Mouse (Mus musculus): ENCODE measurements around the gene Cel. TPM values are rescaled to one million over a fixed set of nuclear protein-coding genes. Genes with fewer than 3 reads are reported as not detected.

Gene Cel
- total and polyA plus RNA-seq, 3 experiments = not detected

GRCm38 (mm10) chr2:28536766-28537633 lies 26.2 kb downstream of the Cel start:
- H3K4me2 ChIP-seq (ENCODE audit: insufficient read depth, low read depth, poor library complexity, severe bottlenecking) = no peak overlapping the region
- H3K9me3 ChIP-seq (replicated peaks; ENCODE audit: low read length) = no peaks in the 10 kb centered on the region
- no peak overlapping the region for H3K27ac ChIP-seq (ENCODE audit: insufficient read depth, low read depth)
- no peaks in the 10 kb centered on the region for H3K79me2 ChIP-seq (replicated peaks; ENCODE audit: control insufficient read depth, extremely low read depth, insufficient read depth, poor library complexity, severe bottlenecking)
- DNase-seq (ENCODE audit: extremely low read depth) = no peak
- dilution Hi-C loops (cut with MboI; ENCODE audit: extremely low pct_ligation_motif_present, extremely low pct_unique_long_range_greater_than_20kb, low sequenced_read_pairs) (no loop called here), in situ Hi-C loops (cut with MboI; ENCODE audit: low pct_ligation_motif_present, low pct_unique_long_range_greater_than_20kb, low sequenced_read_pairs) (no loop called here)
- H3K9ac ChIP-seq (ENCODE audit: insufficient read depth, low read depth) = no peak overlapping the region
- no peak overlapping the region for H3K4me3 ChIP-seq (replicated peaks in 1 of 3; ENCODE audit: low read depth in 2 of 3, low read length in 2 of 3, poor library complexity in 1 of 3)
- peaks cover under 1 to 6% of the 10 kb centered on the region in 2 experiments for H3K36me3 ChIP-seq (replicated peaks in 1 of 2; ENCODE audit: control insufficient read depth in 1 of 2, insufficient read depth in 1 of 2, low read length in 1 of 2)
- TF ChIP-seq HCFC1 (IDR thresholded peaks at IDR 0.05; ENCODE audit: low read depth, low read length) (no peak), MAZ (IDR thresholded peaks at IDR 0.05; ENCODE audit: low read depth, low read length) (no peak), MEF2A (IDR thresholded peaks at IDR 0.05; ENCODE audit: borderline replicate concordance, low read depth, low read length) (no peak), USF1 (IDR thresholded peaks at IDR 0.05; ENCODE audit: low read depth, low read length) (no peak), ELF1 (IDR thresholded peaks at IDR 0.05; ENCODE audit: low read depth, low read length) (no peak), EP300 (IDR thresholded peaks at IDR 0.05; ENCODE audit: low read length) (no peak), ZKSCAN1 (IDR thresholded peaks at IDR 0.05; ENCODE audit: borderline replicate concordance, low read depth, low read length) (no peak), POLR2AphosphoS2 (IDR thresholded peaks at IDR 0.05; ENCODE audit: low read depth, low read length) (no peak), ZC3H11A (IDR thresholded peaks at IDR 0.05; ENCODE audit: low read depth, low read length) (no peak), E2F4 (IDR thresholded peaks at IDR 0.05; ENCODE audit: insufficient replicate concordance, low read depth, low read length) (no peak), TBP (conservative IDR thresholded peaks at IDR 0.05; ENCODE audit: low read depth, low read length) (no peak), JUND (conservative IDR thresholded peaks at IDR 0.05; ENCODE audit: low read depth, low read length) (no peak), JUN (IDR thresholded peaks at IDR 0.05; ENCODE audit: insufficient read depth, low read depth, low read length) (no peak), TCF12 (IDR thresholded peaks at IDR 0.05; ENCODE audit: low read depth, low read length) (no peak)
- H3K27me3 ChIP-seq (replicated peaks) = peaks cover 4% of the 10 kb centered on the region
- H3K4me1 ChIP-seq (ENCODE audit: control insufficient read depth in 1 of 2, insufficient read depth in 2 of 2) = peaks cover 66 to 92% of the 10 kb centered on the region in 2 experiments

- TF ChIP-seq BHLHE40 (IDR thresholded peaks at IDR 0.05; ENCODE audit: low read depth, low read length) (no peak), CHD2 (IDR thresholded peaks at IDR 0.05; ENCODE audit: low read length) (no peak), GABPA (IDR thresholded peaks at IDR 0.05; ENCODE audit: insufficient replicate concordance, low read depth, low read length) (no peak)
- Histone ChIP-seq H3K27ac (ENCODE audit: insufficient read depth, low read depth) (no peak overlapping the region), H3K79me2 (replicated peaks; ENCODE audit: control insufficient read depth, extremely low read depth, insufficient read depth, poor library complexity, severe bottlenecking) (no peaks in the 10 kb centered on the region), H3K9me3 (replicated peaks; ENCODE audit: low read length) (no peaks in the 10 kb centered on the region), H3K27me3 (replicated peaks) (peaks cover 4% of the 10 kb centered on the region), H3K4me1 (ENCODE audit: control insufficient read depth in 1 of 2, insufficient read depth in 2 of 2) (peaks cover 63 to 89% of the 10 kb centered on the region in 2 experiments), H3K4me2 (ENCODE audit: insufficient read depth, low read depth, poor library complexity, severe bottlenecking) (no peak overlapping the region), H3K4me3 (replicated peaks in 1 of 3; ENCODE audit: low read depth in 2 of 3, low read length in 2 of 3, poor library complexity in 1 of 3) (no peak overlapping the region), H3K9ac (ENCODE audit: insufficient read depth, low read depth) (no peak overlapping the region), H3K36me3 (replicated peaks in 1 of 2; ENCODE audit: control insufficient read depth in 1 of 2, insufficient read depth in 1 of 2, low read length in 1 of 2) (no peaks in the 10 kb centered on the region)
- in situ Hi-C loops (cut with MboI; ENCODE audit: low pct_ligation_motif_present, low pct_unique_long_range_greater_than_20kb, low sequenced_read_pairs) (no loop called here), dilution Hi-C loops (cut with MboI; ENCODE audit: extremely low pct_ligation_motif_present, extremely low pct_unique_long_range_greater_than_20kb, low sequenced_read_pairs) (no loop called here)
- no peak for DNase-seq (ENCODE audit: extremely low read depth)
Measured at GRCm38 (mm10) chr2:28536166-28536565, 27.0 kb downstream of the Cel start.

Measured in CH12.LX (cell line).